Mouse (Mus musculus) intestine, postnatal 0 days (tissue): Measurements from ENCODE around the gene Rbms1. TPM values are rescaled to one million over a fixed set of nuclear protein-coding genes. Genes with fewer than 3 reads are reported as not detected.
A peak's percentile ranks its signal among the peaks of the same experiment; 100 is the strongest.

Experiments used
- ATAC-seq: fragments of 200-750 bp; cut with Nextera tagmentation; 2 replicates; pipeline ENCODE4 v1.8.0; 2017; ENCODE audit warnings: mild to moderate bottlenecking, moderate TSS enrichment, moderate library complexity
- H3K27ac ChIP-seq: fragments of 300-500 bp; sonication (generic); 2 replicates; pipeline ENCODE4 v1.5.1; 2014; ENCODE audit warnings: mild to moderate bottlenecking, low read depth, low read length, moderate library complexity
- H3K27me3 ChIP-seq: fragments of 300-500 bp; sonication (generic); replicated peaks from 2 replicates; pipeline ENCODE4 v1.6.1; 2014; ENCODE audit warnings: low read length, mixed read lengths; ENCODE audit not compliant: control insufficient read depth, insufficient read depth
- H3K36me3 ChIP-seq: fragments of 300-500 bp; sonication (generic); 2 replicates; pipeline ENCODE4 v1.6.1; 2014; ENCODE audit warnings: mild to moderate bottlenecking, moderate library complexity; ENCODE audit not compliant: control insufficient read depth, insufficient read depth
- H3K4me1 ChIP-seq: fragments of 300-500 bp; sonication (generic); replicated peaks from 2 replicates; pipeline ENCODE4 v1.6.1; 2014; ENCODE audit warnings: antibody characterized with exemption, low read length, mixed read lengths; ENCODE audit not compliant: control insufficient read depth, insufficient read depth
- H3K4me2 ChIP-seq: fragments of 300-500 bp; sonication (generic); replicated peaks from 2 replicates; pipeline ENCODE4 v1.6.1; 2014; ENCODE audit warnings: low read depth, mild to moderate bottlenecking, moderate library complexity
- H3K4me3 ChIP-seq: fragments of 300-500 bp; sonication (generic); 2 replicates; pipeline ENCODE4 v1.5.1; 2014; ENCODE audit warnings: low read depth, low read length
- H3K9ac ChIP-seq: fragments of 300-500 bp; sonication (generic); 2 replicates; pipeline ENCODE4 v1.6.1; 2014; ENCODE audit warnings: mild to moderate bottlenecking, low read depth, low read length
- H3K9me3 ChIP-seq: fragments of 300-500 bp; sonication (generic); 2 replicates; pipeline ENCODE4 v1.6.1; 2016; ENCODE audit warnings: mixed run types; ENCODE audit not compliant: control insufficient read depth
- CTCF ChIP-seq: sonication (generic); IDR thresholded peaks from 2 replicates; pipeline ENCODE4 v1.5.1; 2016; ENCODE audit warnings: low read depth, mild to moderate bottlenecking, control low read depth, antibody characterized with exemption, moderate library complexity
- WGBS: fragments of 180-500 bp; shearing (Covaris S2); extraction: QIAGEN DNeasy Blood & Tissue Kit; methylation state at CpG from one replicate; pipeline ENCODE4 v1.1.7; 2014; 5-methylcytosine and 5-hydroxymethylcytosine counted together
- polyA plus RNA-seq: library from polyadenylated mRNA; unstranded; fragments of >200 nt; fragmentation: Nextera tagmentation; extraction: Ambion mirVana; gene quantifications from 2 replicates; pipeline ENCODE4 v1.2.1, GENCODE M21; 2015

Gene Rbms1
- polyA plus RNA-seq, 1 experiment from 2014 or later = 41.4 TPM

GRCm38 (mm10) chr2:60801571-60802155 lies 161.3 kb downstream of the Rbms1 start:
- Histone ChIP-seq H3K36me3 (peaks cover 8% of the 10 kb centered on the region; the same call in 1 of the 2 replicates), H3K9ac (no peak overlapping the region), H3K4me3 (peak overlapping the region; percentile 30; the same call in 1 of the 2 replicates), H3K4me2 (peak overlapping the region; percentile 61), H3K9me3 (no peaks in the 10 kb centered on the region), H3K4me1 (0 out of 2 replicates have a peak, but pooled peaks cover 4% of the 10 kb centered on the region), H3K27ac (no peak overlapping the region), H3K27me3 (no peaks in the 10 kb centered on the region)
- WGBS = 74% methylated on average over 12 of the region's 12 CpGs
- no peak for TF ChIP-seq CTCF
- ATAC-seq = 0 out of 2 replicates have a peak, but pooled peaks have one; percentile 41

GRCm38 (mm10) chr2:60800921-60801558 lies 162.0 kb downstream of the Rbms1 start:
- no peaks in the 10 kb centered on the region for H3K27me3 ChIP-seq
- H3K9me3 ChIP-seq = no peaks in the 10 kb centered on the region
- H3K4me1 ChIP-seq = 0 out of 2 replicates have a peak, but pooled peaks cover 4% of the 10 kb centered on the region
- no peak for TF ChIP-seq CTCF
- peak overlapping the region; percentile 61 for H3K4me2 ChIP-seq
- H3K4me3 ChIP-seq = peak overlapping the region; percentile 30
- peaks cover 9% of the 10 kb centered on the region for H3K36me3 ChIP-seq
- WGBS = 24% methylated on average over 15 of the region's 15 CpGs
- 0 out of 2 replicates have a peak overlapping the region, but pooled peaks have one; percentile 22 for H3K9ac ChIP-seq
- no peak overlapping the region for H3K27ac ChIP-seq
- ATAC-seq = peak; percentile 60; the same call in 1 of the 2 replicates

- Histone ChIP-seq H3K4me3 (no peak overlapping the region), H3K9me3 (no peaks in the 10 kb centered on the region), H3K9ac (no peak overlapping the region), H3K27ac (no peak overlapping the region), H3K36me3 (peaks cover 14% of the 10 kb centered on the region), H3K4me2 (no peak overlapping the region), H3K27me3 (no peaks in the 10 kb centered on the region), H3K4me1 (0 out of 2 replicates have a peak, but pooled peaks cover 4% of the 10 kb centered on the region)
- TF ChIP-seq CTCF = no peak
- WGBS = 84% methylated on average over 7 of the region's 7 CpGs
- no peak for ATAC-seq
Observed at GRCm38 (mm10) chr2:60799816-60800215, 163.2 kb downstream of the Rbms1 start.

- 87% methylated on average over 17 of the region's 17 CpGs for WGBS
- no peak overlapping the region for H3K9ac ChIP-seq
- ATAC-seq = no peak
Observed at GRCm38 (mm10) chr2:60798767-60799529, 164.0 kb downstream of the Rbms1 start.

GRCm38 (mm10) chr2:60796969-60797669 lies 165.9 kb downstream of the Rbms1 start:
- no peaks in the 10 kb centered on the region for H3K27me3 ChIP-seq
- H3K4me2 ChIP-seq = no peak overlapping the region
- H3K9me3 ChIP-seq = no peaks in the 10 kb centered on the region
- 88% methylated on average over 17 of the region's 17 CpGs for WGBS
- H3K27ac ChIP-seq = no peak overlapping the region
- peaks cover 23% of the 10 kb centered on the region for H3K36me3 ChIP-seq
- H3K9ac ChIP-seq = no peak overlapping the region
- no peak overlapping the region for H3K4me3 ChIP-seq
- ATAC-seq = 0 out of 2 replicates have a peak, but pooled peaks have one; percentile 36
- 0 out of 2 replicates have a peak, but pooled peaks cover 4% of the 10 kb centered on the region for H3K4me1 ChIP-seq
- TF ChIP-seq CTCF = no peak

More at GRCm38 (mm10) chr2:60798767-60799529, 164.0 kb downstream of the Rbms1 start:
- H3K4me3 ChIP-seq = no peak overlapping the region
- no peak overlapping the region for H3K4me2 ChIP-seq
- no peaks in the 10 kb centered on the region for H3K9me3 ChIP-seq
- no peak for TF ChIP-seq CTCF
- no peak overlapping the region for H3K27ac ChIP-seq
- peaks cover 23% of the 10 kb centered on the region for H3K36me3 ChIP-seq
- no peaks in the 10 kb centered on the region for H3K27me3 ChIP-seq
- H3K4me1 ChIP-seq = 0 out of 2 replicates have a peak, but pooled peaks cover 4% of the 10 kb centered on the region
